Mouse (Mus musculus) hindbrain, embryonic 12.5 days (tissue): ENCODE results near the gene F2rl2. TPM values are rescaled to one million over a fixed set of nuclear protein-coding genes. Genes with fewer than 3 reads are reported as not detected.

Experiments
- ATAC-seq: fragments of 200-750 bp; cut with Nextera tagmentation; 2 replicates; pipeline ENCODE4 v1.8.0; 2017; ENCODE audit warnings: moderate TSS enrichment; ENCODE audit not compliant: low FRiP score
- H3K27ac ChIP-seq: fragments of 300-500 bp; sonication (generic); 2 replicates; pipeline ENCODE4 v1.5.1; 2016; ENCODE audit warnings: mild to moderate bottlenecking
- H3K27me3 ChIP-seq: fragments of 300-500 bp; sonication (generic); 2 replicates; pipeline ENCODE4 v1.6.1; 2016; ENCODE audit warnings: mild to moderate bottlenecking
- H3K36me3 ChIP-seq: fragments of 300-500 bp; sonication (generic); 2 replicates; pipeline ENCODE4 v1.6.1; 2016; ENCODE audit warnings: mild to moderate bottlenecking
- H3K4me1 ChIP-seq: fragments of 300-500 bp; sonication (generic); 2 replicates; pipeline ENCODE4 v1.6.1; 2016
- H3K4me2 ChIP-seq: fragments of 300-500 bp; sonication (generic); replicated peaks from 2 replicates; pipeline ENCODE4 v1.6.1; 2016; ENCODE audit warnings: mild to moderate bottlenecking
- H3K4me3 ChIP-seq: fragments of 300-500 bp; sonication (generic); 2 replicates; pipeline ENCODE4 v1.5.1; 2016; ENCODE audit warnings: mild to moderate bottlenecking
- H3K9ac ChIP-seq: fragments of 300-500 bp; sonication (generic); 2 replicates; pipeline ENCODE4 v1.6.1; 2016; ENCODE audit warnings: mild to moderate bottlenecking, moderate library complexity
- H3K9me3 ChIP-seq: fragments of 300-500 bp; sonication (generic); replicated peaks from 2 replicates; pipeline ENCODE4 v1.6.1; 2016; ENCODE audit warnings: mild to moderate bottlenecking
- WGBS: fragments of 180-500 bp; shearing (Covaris S2); methylation state at CpG from one replicate; pipeline ENCODE4 v1.1.7; 2016; 5-methylcytosine and 5-hydroxymethylcytosine counted together
- polyA plus RNA-seq: library from polyadenylated mRNA; unstranded; fragments of >200 nt; fragmentation: Nextera tagmentation; extraction: Ambion mirVana; gene quantifications from 2 replicates; pipeline ENCODE4 v1.2.1, GENCODE M21; 2016

The F2rl2 gene
- polyA plus RNA-seq, 1 experiment from 2014 or later: 1.4 TPM

GRCm38 (mm10) chr13:95671108-95671897 lies 25.4 kb upstream of the F2rl2 start:
- H3K27ac ChIP-seq: no peak overlapping the region
- H3K36me3 ChIP-seq: peaks cover 12% of the 10 kb centered on the region; the same call in 1 of the 2 replicates
- no peak for ATAC-seq

DNA sequence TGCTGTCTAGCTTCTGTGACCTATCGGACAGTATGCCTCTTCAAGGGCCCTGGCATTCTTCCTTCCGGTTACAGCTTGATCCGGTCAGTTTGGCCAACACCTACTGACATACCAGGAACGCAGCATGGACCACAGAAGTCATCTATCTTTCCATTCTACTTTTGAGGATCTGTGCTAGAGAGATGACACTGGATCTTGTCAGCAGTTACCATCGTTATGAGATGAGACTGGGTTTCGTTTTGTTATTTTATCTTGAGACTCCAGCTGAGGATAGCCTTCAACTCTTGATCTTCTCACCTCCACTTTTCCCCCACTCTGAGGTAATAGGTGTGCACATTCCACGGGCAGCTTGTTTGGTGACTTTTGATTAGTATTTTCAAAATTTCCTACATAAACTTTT lies 24.3 kb upstream of the F2rl2 start:
- Histone ChIP-seq H3K9ac (no peak overlapping the region), H3K36me3 (peaks cover 12% of the 10 kb centered on the region; the same call in 1 of the 2 replicates), H3K27me3 (no peaks in the 10 kb centered on the region), H3K27ac (no peak overlapping the region), H3K4me2 (no peak overlapping the region), H3K4me3 (no peak overlapping the region), H3K4me1 (no peaks in the 10 kb centered on the region), H3K9me3 (no peaks in the 10 kb centered on the region)
- WGBS: 90% methylated on average over 7 of the region's 7 CpGs
- no peak for ATAC-seq

More at GRCm38 (mm10) chr13:95671108-95671897, 25.4 kb upstream of the F2rl2 start:
- no peaks in the 10 kb centered on the region for H3K27me3 ChIP-seq
- H3K4me2 ChIP-seq: no peak overlapping the region
- no peak overlapping the region for H3K9ac ChIP-seq
- H3K4me1 ChIP-seq: no peaks in the 10 kb centered on the region
- 90% methylated on average over 9 of the region's 9 CpGs for WGBS
- H3K4me3 ChIP-seq: no peak overlapping the region
- H3K9me3 ChIP-seq: no peaks in the 10 kb centered on the region

DNA sequence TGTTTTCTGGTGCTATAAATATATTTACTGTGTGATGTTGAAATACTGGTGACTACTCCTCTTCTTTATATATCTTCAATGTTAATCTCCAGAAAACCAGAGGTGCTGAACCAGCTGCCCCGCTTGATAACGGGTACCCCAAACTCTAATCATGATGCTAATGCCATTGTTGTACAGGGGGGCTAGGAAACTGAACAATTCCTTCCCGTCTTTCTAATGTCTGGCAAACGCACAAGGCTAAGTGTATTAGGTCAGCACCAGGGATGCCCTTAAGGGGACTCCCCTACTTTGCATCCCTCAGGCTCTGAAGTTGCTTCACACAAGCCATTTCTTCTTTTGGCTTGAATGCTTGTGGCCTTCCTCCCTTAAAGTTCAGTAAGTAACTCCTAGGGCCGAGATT lies 17.6 kb upstream of the F2rl2 start:
- no peaks in the 10 kb centered on the region for H3K9me3 ChIP-seq
- 87% methylated on average over 5 of the region's 5 CpGs for WGBS
- no peak overlapping the region for H3K4me3 ChIP-seq
- H3K4me2 ChIP-seq: no peak overlapping the region
- no peak overlapping the region for H3K27ac ChIP-seq
- H3K9ac ChIP-seq: no peak overlapping the region
- no peaks in the 10 kb centered on the region for H3K27me3 ChIP-seq
- ATAC-seq: no peak
- H3K36me3 ChIP-seq: 0 out of 2 replicates have a peak, but pooled peaks cover 9% of the 10 kb centered on the region
- H3K4me1 ChIP-seq: no peaks in the 10 kb centered on the region

DNA sequence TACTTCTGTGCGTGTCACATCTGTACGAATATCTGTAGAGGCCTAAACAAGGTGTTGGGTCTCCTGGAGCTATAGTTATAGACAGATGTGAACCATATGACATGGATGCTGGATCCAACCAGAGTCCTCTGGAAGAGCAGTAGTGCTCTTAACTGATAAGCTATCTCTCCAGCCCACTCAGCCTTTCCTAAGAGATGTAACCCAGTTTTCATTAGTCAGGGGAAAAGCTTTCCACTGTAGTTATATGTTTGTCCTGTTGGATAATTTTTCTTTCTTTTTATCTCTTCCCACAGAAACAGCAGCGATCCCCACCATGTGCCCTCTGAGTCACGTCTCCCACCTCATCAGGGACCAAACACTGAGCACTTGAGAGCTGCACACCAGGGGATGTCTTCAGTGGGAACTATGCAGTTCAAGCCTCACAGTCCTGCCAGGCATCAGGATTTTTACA lies 17.1 kb upstream of the F2rl2 start:
- no peaks in the 10 kb centered on the region for H3K4me1 ChIP-seq
- H3K27me3 ChIP-seq: no peaks in the 10 kb centered on the region
- H3K36me3 ChIP-seq: 0 out of 2 replicates have a peak, but pooled peaks cover 9% of the 10 kb centered on the region
- H3K4me3 ChIP-seq: no peak overlapping the region
- H3K27ac ChIP-seq: no peak overlapping the region
- 87% methylated on average over 4 of the region's 4 CpGs for WGBS
- H3K4me2 ChIP-seq: no peak overlapping the region
- no peak for ATAC-seq
- no peaks in the 10 kb centered on the region for H3K9me3 ChIP-seq
- no peak overlapping the region for H3K9ac ChIP-seq

- H3K9ac ChIP-seq: no peak overlapping the region
- no peak overlapping the region for H3K27ac ChIP-seq
- 0 out of 2 replicates have a peak, but pooled peaks cover 9% of the 10 kb centered on the region for H3K36me3 ChIP-seq
- no peak overlapping the region for H3K4me2 ChIP-seq
- H3K27me3 ChIP-seq: no peaks in the 10 kb centered on the region
- H3K4me3 ChIP-seq: no peak overlapping the region
- H3K4me1 ChIP-seq: no peaks in the 10 kb centered on the region
- no peaks in the 10 kb centered on the region for H3K9me3 ChIP-seq
- no peak for ATAC-seq
- 93% methylated on average over 9 of the region's 9 CpGs for WGBS
Measured at GRCm38 (mm10) chr13:95684656-95685244, 11.9 kb upstream of the F2rl2 start.

DNA sequence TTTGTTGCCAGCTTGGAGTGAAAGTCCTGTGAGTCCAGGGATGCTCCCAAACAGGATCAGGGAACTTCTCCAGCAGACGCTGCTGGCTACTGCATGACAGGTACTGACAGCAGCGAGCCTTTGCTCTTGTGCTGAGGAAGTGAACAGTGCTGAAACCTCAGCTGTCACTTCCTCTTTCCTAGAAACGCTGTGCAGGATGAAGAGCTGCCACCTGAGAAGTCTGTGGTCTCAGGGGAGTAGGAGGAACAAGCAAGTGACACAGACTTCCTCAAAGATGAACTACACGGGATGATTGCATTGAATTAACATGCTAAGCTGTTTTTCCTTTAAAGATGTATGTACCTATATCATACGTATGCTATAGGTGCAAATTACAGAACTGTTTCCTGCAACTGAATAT lies 10.9 kb upstream of the F2rl2 start:
- H3K4me3 ChIP-seq: no peak overlapping the region
- H3K9ac ChIP-seq: no peak overlapping the region
- 83% methylated on average over 5 of the region's 5 CpGs for WGBS
- H3K4me2 ChIP-seq: no peak overlapping the region
- no peak for ATAC-seq
- H3K9me3 ChIP-seq: no peaks in the 10 kb centered on the region
- H3K27me3 ChIP-seq: no peaks in the 10 kb centered on the region
- no peaks in the 10 kb centered on the region for H3K4me1 ChIP-seq
- H3K36me3 ChIP-seq: 0 out of 2 replicates have a peak, but pooled peaks cover 9% of the 10 kb centered on the region
- H3K27ac ChIP-seq: no peak overlapping the region

DNA sequence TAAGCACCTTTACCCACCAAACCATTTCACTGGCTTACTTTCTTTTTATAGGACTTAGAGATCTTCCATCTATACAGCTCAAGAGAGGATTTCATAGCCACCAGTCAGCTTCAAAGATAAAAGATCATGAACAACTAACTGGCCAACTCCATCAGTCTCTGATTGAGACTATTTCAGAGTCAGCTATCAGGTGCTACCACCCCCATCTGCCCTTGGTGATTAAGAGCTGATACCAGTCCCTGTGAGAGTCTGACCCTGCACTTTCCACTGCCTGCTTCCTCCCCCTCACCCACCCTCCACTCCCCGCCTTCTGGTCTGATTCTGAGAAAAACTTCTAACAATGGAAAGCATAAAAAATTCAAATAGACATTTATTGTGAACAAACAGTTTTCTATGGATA lies 8.1 kb upstream of the F2rl2 start:
- no peaks in the 10 kb centered on the region for H3K27me3 ChIP-seq
- no peak overlapping the region for H3K9ac ChIP-seq
- 83% methylated on average over 1 of the region's 1 CpGs for WGBS
- no peak overlapping the region for H3K4me3 ChIP-seq
- ATAC-seq: no peak
- no peaks in the 10 kb centered on the region for H3K9me3 ChIP-seq
- no peak overlapping the region for H3K4me2 ChIP-seq
- H3K27ac ChIP-seq: no peak overlapping the region
- no peaks in the 10 kb centered on the region for H3K36me3 ChIP-seq
- no peaks in the 10 kb centered on the region for H3K4me1 ChIP-seq

GRCm38 (mm10) chr13:95692201-95692600 lies 4.5 kb upstream of the F2rl2 start:
- H3K4me2 ChIP-seq: no peak overlapping the region

GRCm38 (mm10) chr13:95696120-95696653 lies 466 bp upstream of the F2rl2 start:
- no peak overlapping the region for H3K4me3 ChIP-seq
- ATAC-seq: no peak

More at GRCm38 (mm10) chr13:95692201-95692600, 4.5 kb upstream of the F2rl2 start:
- H3K4me1 ChIP-seq: no peaks in the 10 kb centered on the region
- WGBS: 87% methylated on average over 8 of the region's 8 CpGs
- H3K9ac ChIP-seq: no peak overlapping the region
- H3K4me3 ChIP-seq: no peak overlapping the region
- H3K27me3 ChIP-seq: no peaks in the 10 kb centered on the region
- ATAC-seq: no peak
- no peak overlapping the region for H3K27ac ChIP-seq
- no peaks in the 10 kb centered on the region for H3K36me3 ChIP-seq
- H3K9me3 ChIP-seq: no peaks in the 10 kb centered on the region

GRCm38 (mm10) chr13:95697874-95698273 lies 1.2 kb downstream of the F2rl2 start:
- Histone ChIP-seq H3K9me3 (no peaks in the 10 kb centered on the region), H3K9ac (no peak overlapping the region), H3K4me3 (no peak overlapping the region), H3K4me2 (no peak overlapping the region), H3K36me3 (no peaks in the 10 kb centered on the region), H3K4me1 (no peaks in the 10 kb centered on the region), H3K27me3 (no peaks in the 10 kb centered on the region), H3K27ac (no peak overlapping the region)
- WGBS: 58% methylated on average over 6 of the region's 6 CpGs
- ATAC-seq: no peak

More at GRCm38 (mm10) chr13:95696120-95696653, 466 bp upstream of the F2rl2 start:
- Histone ChIP-seq H3K27me3 (no peaks in the 10 kb centered on the region), H3K4me1 (no peaks in the 10 kb centered on the region), H3K27ac (no peak overlapping the region), H3K36me3 (no peaks in the 10 kb centered on the region), H3K9me3 (no peaks in the 10 kb centered on the region), H3K9ac (no peak overlapping the region), H3K4me2 (no peak overlapping the region)
- 88% methylated on average over 9 of the region's 9 CpGs for whole genome bisulfite sequencing

DNA sequence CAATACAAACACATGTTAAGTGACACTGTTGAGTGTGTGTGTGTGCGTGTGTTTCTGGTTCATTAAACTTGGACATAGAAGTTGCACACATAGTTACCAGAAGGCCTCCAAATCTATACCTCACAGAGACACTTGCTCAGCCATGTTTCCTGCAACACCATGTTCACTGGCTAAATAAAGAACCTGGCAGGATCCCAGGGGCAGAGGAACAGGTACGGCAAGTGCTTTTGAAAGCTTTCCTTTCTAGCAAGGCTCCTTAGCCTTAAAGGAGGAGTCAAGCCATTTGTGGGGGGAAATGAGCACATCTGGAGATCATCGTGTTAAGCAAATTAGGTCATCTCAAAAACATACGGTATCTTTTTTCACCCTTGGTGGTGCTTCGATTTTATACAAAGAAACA lies 6.7 kb downstream of the F2rl2 start:
- H3K4me2 ChIP-seq: no peak overlapping the region
- ATAC-seq: no peak
- no peak overlapping the region for H3K4me3 ChIP-seq
- no peaks in the 10 kb centered on the region for H3K9me3 ChIP-seq
- H3K27ac ChIP-seq: no peak overlapping the region
- H3K9ac ChIP-seq: no peak overlapping the region
- H3K27me3 ChIP-seq: no peaks in the 10 kb centered on the region
- H3K36me3 ChIP-seq: no peaks in the 10 kb centered on the region
- no peaks in the 10 kb centered on the region for H3K4me1 ChIP-seq
- 79% methylated on average over 5 of the region's 5 CpGs for WGBS

GRCm38 (mm10) chr13:95705589-95705988 lies 8.9 kb downstream of the F2rl2 start:
- no peak overlapping the region for H3K27ac ChIP-seq
- H3K4me1 ChIP-seq: no peaks in the 10 kb centered on the region
- no peak for ATAC-seq
- H3K4me2 ChIP-seq: no peak overlapping the region
- no peaks in the 10 kb centered on the region for H3K36me3 ChIP-seq
- H3K9me3 ChIP-seq: no peaks in the 10 kb centered on the region
- no peaks in the 10 kb centered on the region for H3K27me3 ChIP-seq
- no peak overlapping the region for H3K9ac ChIP-seq
- H3K4me3 ChIP-seq: no peak overlapping the region
- 94% methylated on average over 6 of the region's 6 CpGs for WGBS
